In genomic region chr4:147941045-147942020, GRCm38 (mm10) we compare ENCODE assay signal across 7 mouse cellular contexts. TPM values are rescaled to one million over a fixed set of nuclear protein-coding genes. Genes with fewer than 3 reads are reported as not detected.
DNase-seq lines count a peak whose midpoint lies in the region; ATAC-seq and TF ChIP-seq lines count a peak whose summit lies in the region.

No protein-coding gene starts in this region.

- 6% methylated on average over 88 of the region's 88 CpGs for WGBS in heart, embryonic 13.5 days
- WGBS in limb, embryonic 10.5 days = 7% methylated on average over 88 of the region's 88 CpGs
- 8% methylated on average over 83 of the region's 88 CpGs for WGBS in midbrain, embryonic 16.5 days
- WGBS in thymus, adult 2 months = 6% methylated on average over 81 of the region's 88 CpGs

- intact Hi-C loops in left cerebral cortex, postnatal 4 days (cut with DNase I) = no loop called here
- intact Hi-C loops in left cerebral cortex, postnatal 36 days (cut with DNase I) = no loop called here

- ATAC-seq in heart, embryonic 13.5 days (ENCODE audit: extremely low read depth, insufficient number of reproducible peaks, low FRiP score, low TSS enrichment) = peak; percentile 51; the same call in 1 of the 2 replicates
- peak; percentile 55 for ATAC-seq in midbrain, embryonic 16.5 days

- peaks cover 38% of the 10 kb centered on the region for H3K36me3 ChIP-seq in heart, embryonic 13.5 days
- H3K36me3 ChIP-seq in limb, embryonic 10.5 days = peaks cover 33% of the 10 kb centered on the region
- H3K36me3 ChIP-seq in midbrain, embryonic 16.5 days (ENCODE audit: control insufficient read depth, insufficient read depth, low read length) = peaks cover 24% of the 10 kb centered on the region
- peaks cover 24% of the 10 kb centered on the region for H3K36me3 ChIP-seq in thymus, adult 2 months (ENCODE audit: control insufficient read depth, insufficient read depth, low read length)

- H3K4me3 ChIP-seq in brown adipose tissue, adult 24 weeks (ENCODE audit: insufficient read depth, low read depth, low read length) = peak overlapping the region; percentile 79
- H3K4me3 ChIP-seq in heart, embryonic 13.5 days = peak overlapping the region; percentile 82
- peak overlapping the region; percentile 97 for H3K4me3 ChIP-seq in limb, embryonic 10.5 days
- peak overlapping the region; percentile 78 for H3K4me3 ChIP-seq in midbrain, embryonic 16.5 days (ENCODE audit: low read depth, low read length)
- peak overlapping the region; percentile 86 for H3K4me3 ChIP-seq in thymus, adult 2 months (ENCODE audit: control insufficient read depth, insufficient read depth, low read length)

- no peaks in the 10 kb centered on the region for H3K27me3 ChIP-seq in heart, embryonic 13.5 days (replicated peaks)
- no peaks in the 10 kb centered on the region for H3K27me3 ChIP-seq in limb, embryonic 10.5 days (ENCODE audit: low read depth, poor library complexity, severe bottlenecking)
- H3K27me3 ChIP-seq in midbrain, embryonic 16.5 days (ENCODE audit: control insufficient read depth, insufficient read depth, low read depth, low read length) = peaks cover 2% of the 10 kb centered on the region; the same call in 1 of the 2 replicates
- H3K27me3 ChIP-seq in thymus, adult 2 months (ENCODE audit: control insufficient read depth, insufficient read depth, low read length) = no peaks in the 10 kb centered on the region

- TF ChIP-seq POLR2A in thymus, adult 2 months (IDR thresholded peaks at IDR 0.05; ENCODE audit: control insufficient read depth, extremely low read depth, insufficient read depth, low read length, poor library complexity) = no peak

- H3K4me2 ChIP-seq in heart, embryonic 13.5 days = peak overlapping the region; percentile 99
- peak overlapping the region; percentile 87 for H3K4me2 ChIP-seq in midbrain, embryonic 16.5 days (ENCODE audit: low read length)

- DNase-seq in left cerebral cortex, postnatal 4 days = peak; percentile 29
- DNase-seq in left cerebral cortex, postnatal 36 days (ENCODE audit: low spot score in 2 of 2) = no peak
- peak; percentile 50 for DNase-seq in limb, embryonic 10.5 days (ENCODE audit: low spot score)
- DNase-seq in thymus, adult 2 months = peak; percentile 49

- no peaks in the 10 kb centered on the region for H3K9me3 ChIP-seq in heart, embryonic 13.5 days
- no peaks in the 10 kb centered on the region for H3K9me3 ChIP-seq in limb, embryonic 10.5 days (replicated peaks)
- H3K9me3 ChIP-seq in midbrain, embryonic 16.5 days (replicated peaks; ENCODE audit: control insufficient read depth, low read length, poor library complexity, severe bottlenecking) = no peaks in the 10 kb centered on the region

- no peak for TF ChIP-seq CTCF in thymus, adult 2 months (IDR thresholded peaks at IDR 0.05; ENCODE audit: borderline replicate concordance, control insufficient read depth, extremely low read depth, insufficient read depth, low read length, poor library complexity)

- 0 out of 2 replicates have a peak overlapping the region, but pooled peaks have one; percentile 8 for H3K27ac ChIP-seq in brown adipose tissue, adult 24 weeks (replicated peaks; ENCODE audit: low read depth, low read length)
- peak overlapping the region; percentile 64 for H3K27ac ChIP-seq in heart, embryonic 13.5 days (replicated peaks)
- peak overlapping the region; percentile 83 for H3K27ac ChIP-seq in limb, embryonic 10.5 days
- H3K27ac ChIP-seq in midbrain, embryonic 16.5 days (ENCODE audit: low read length) = 0 out of 2 replicates have a peak overlapping the region, but pooled peaks have one; percentile 51
- no peak overlapping the region for H3K27ac ChIP-seq in thymus, adult 2 months (ENCODE audit: control insufficient read depth, insufficient read depth, low read length)

- H3K4me1 ChIP-seq in brown adipose tissue, adult 24 weeks (ENCODE audit: control insufficient read depth, insufficient read depth, insufficient read length, low read length) = peaks cover 20% of the 10 kb centered on the region
- H3K4me1 ChIP-seq in heart, embryonic 13.5 days = peaks cover 51% of the 10 kb centered on the region
- H3K4me1 ChIP-seq in limb, embryonic 10.5 days = peaks cover 59% of the 10 kb centered on the region
- H3K4me1 ChIP-seq in midbrain, embryonic 16.5 days (ENCODE audit: control insufficient read depth, insufficient read depth, low read length) = peaks cover 21% of the 10 kb centered on the region
- H3K4me1 ChIP-seq in thymus, adult 2 months (replicated peaks; ENCODE audit: control insufficient read depth, insufficient read depth, low read length) = peaks cover 19% of the 10 kb centered on the region

- H3K9ac ChIP-seq in heart, embryonic 13.5 days = peak overlapping the region; percentile 93
- peak overlapping the region; percentile 82 for H3K9ac ChIP-seq in midbrain, embryonic 16.5 days (ENCODE audit: low read depth, low read length)

RNA-seq across cellular contexts. Expression of gene 2510039O18Rik, which starts 0.6 kb away (rescaled TPM):
- total RNA-seq in left cerebral cortex, postnatal 4 days (2021) = 10 to 100 TPM; 31.0 to 31.7 TPM
- total RNA-seq in left cerebral cortex, postnatal 36 days (2021) = 10 to 100 TPM; 27.4 to 29.1 TPM
- 18.7 and 19.7 TPM in 2 replicates for polyA plus RNA-seq in brown adipose tissue, adult 24 weeks (2012; ENCODE audit: insufficient read depth, insufficient read length, missing spikeins)
- polyA plus RNA-seq in heart, embryonic 13.5 days (2015; fragmentation: Nextera tagmentation; extraction: Ambion mirVana) = 12.4 and 13.0 TPM in 2 replicates
- 13.3 and 13.5 TPM in 2 replicates for polyA plus RNA-seq in limb, embryonic 10.5 days (2016; fragmentation: Nextera tagmentation; extraction: Ambion mirVana)
- 9.5 and 11.1 TPM in 2 replicates for polyA plus RNA-seq in midbrain, embryonic 16.5 days (2015; fragmentation: Nextera tagmentation; extraction: Ambion mirVana)
- 170 and 174 TPM in 2 replicates for polyA plus RNA-seq in thymus, adult 2 months (2012; rRNA removed)

RNA-seq across cellular contexts. Expression of gene Plod1, which starts 4.8 kb away (rescaled TPM):
- total RNA-seq in left cerebral cortex, postnatal 4 days (2021) = 10 to 100 TPM; 15.2 to 16.0 TPM
- 10 to 100 TPM; 15.7 to 16.5 TPM for total RNA-seq in left cerebral cortex, postnatal 36 days (2021)
- 24.8 and 28.6 TPM in 2 replicates for polyA plus RNA-seq in brown adipose tissue, adult 24 weeks (2012; ENCODE audit: insufficient read depth, insufficient read length, missing spikeins)
- polyA plus RNA-seq in heart, embryonic 13.5 days (2015; fragmentation: Nextera tagmentation; extraction: Ambion mirVana) = 43.7 and 49.2 TPM in 2 replicates
- polyA plus RNA-seq in limb, embryonic 10.5 days (2016; fragmentation: Nextera tagmentation; extraction: Ambion mirVana) = 29.1 and 31.5 TPM in 2 replicates
- polyA plus RNA-seq in midbrain, embryonic 16.5 days (2015; fragmentation: Nextera tagmentation; extraction: Ambion mirVana) = 20.8 and 21.2 TPM in 2 replicates
- polyA plus RNA-seq in thymus, adult 2 months (2012; rRNA removed) = 21.2 and 28.9 TPM in 2 replicates

RNA-seq across cellular contexts. Expression of gene Mfn2, which starts 36.8 kb away (rescaled TPM):
- 100 to 1,000 TPM; 134 to 155 TPM for total RNA-seq in left cerebral cortex, postnatal 4 days (2021)
- 100 to 1,000 TPM; 181 to 206 TPM for total RNA-seq in left cerebral cortex, postnatal 36 days (2021)
- polyA plus RNA-seq in brown adipose tissue, adult 24 weeks (2012; ENCODE audit: insufficient read depth, insufficient read length, missing spikeins) = 156 and 170 TPM in 2 replicates
- 102 and 105 TPM in 2 replicates for polyA plus RNA-seq in heart, embryonic 13.5 days (2015; fragmentation: Nextera tagmentation; extraction: Ambion mirVana)
- 29.7 and 31.5 TPM in 2 replicates for polyA plus RNA-seq in limb, embryonic 10.5 days (2016; fragmentation: Nextera tagmentation; extraction: Ambion mirVana)
- polyA plus RNA-seq in midbrain, embryonic 16.5 days (2015; fragmentation: Nextera tagmentation; extraction: Ambion mirVana) = 107 and 108 TPM in 2 replicates
- 40.4 and 50.2 TPM in 2 replicates for polyA plus RNA-seq in thymus, adult 2 months (2012; rRNA removed)

RNA-seq across cellular contexts. Expression of gene Nppb, which starts 44.3 kb away (rescaled TPM):
- not detected for total RNA-seq in left cerebral cortex, postnatal 4 days (2021)
- not detected for total RNA-seq in left cerebral cortex, postnatal 36 days (2021)
- polyA plus RNA-seq in brown adipose tissue, adult 24 weeks (2012; ENCODE audit: insufficient read depth, insufficient read length, missing spikeins) = not detected in 2 replicates
- 187 and 230 TPM in 2 replicates for polyA plus RNA-seq in heart, embryonic 13.5 days (2015; fragmentation: Nextera tagmentation; extraction: Ambion mirVana)
- polyA plus RNA-seq in limb, embryonic 10.5 days (2016; fragmentation: Nextera tagmentation; extraction: Ambion mirVana) = not detected in 2 replicates
- not detected in 2 replicates for polyA plus RNA-seq in midbrain, embryonic 16.5 days (2015; fragmentation: Nextera tagmentation; extraction: Ambion mirVana)
- polyA plus RNA-seq in thymus, adult 2 months (2012; rRNA removed) = 0.24 and 2.3 TPM in 2 replicates

RNA-seq across cellular contexts. Expression of gene Nppa, which starts 59.2 kb away (rescaled TPM):
- under 1 TPM; 0.42 to 0.62 TPM for total RNA-seq in left cerebral cortex, postnatal 4 days (2021)
- total RNA-seq in left cerebral cortex, postnatal 36 days (2021) = not detected
- not detected in 2 replicates for polyA plus RNA-seq in brown adipose tissue, adult 24 weeks (2012; ENCODE audit: insufficient read depth, insufficient read length, missing spikeins)
- polyA plus RNA-seq in heart, embryonic 13.5 days (2015; fragmentation: Nextera tagmentation; extraction: Ambion mirVana) = 4,587 and 5,670 TPM in 2 replicates
- polyA plus RNA-seq in limb, embryonic 10.5 days (2016; fragmentation: Nextera tagmentation; extraction: Ambion mirVana) = 2.2 and 7.7 TPM in 2 replicates
- 2.4 and 3.3 TPM in 2 replicates for polyA plus RNA-seq in midbrain, embryonic 16.5 days (2015; fragmentation: Nextera tagmentation; extraction: Ambion mirVana)
- 1.6 and 195 TPM in 2 replicates for polyA plus RNA-seq in thymus, adult 2 months (2012; rRNA removed)

Comparison
In these comparisons a context has a peak if more than half of its experiments do, and no peak if none do; other contexts are left out.
1. DNase-seq: peak in left cerebral cortex, postnatal 4 days (single experiment), limb, embryonic 10.5 days (single experiment) and thymus, adult 2 months (single experiment); none in left cerebral cortex, postnatal 36 days (0 of 2).
2. Peak in every context shown above with its lines, with median percentiles within 50 percentile points of each other: H3K4me3 ChIP-seq.